Mouse (Mus musculus) ES-E14 (cell line): Measurements from ENCODE around the gene Prkab2. TPM values are rescaled to one million over a fixed set of nuclear protein-coding genes. Genes with fewer than 3 reads are reported as not detected.

Source experiments
- DNase-seq: peaks from one replicate; pipeline ENCODE4 v3.0.0-alpha.2; 2013; ENCODE audit warnings: low read depth, low spot score
- H3K27ac ChIP-seq: 2 replicates; pipeline ENCODE4 v1.5.1; 2012; ENCODE audit warnings: low read depth, mild to moderate bottlenecking, low read length, moderate library complexity, mixed read lengths; ENCODE audit not compliant: poor library complexity, insufficient read depth, severe bottlenecking
- H3K36me3 ChIP-seq: 2 replicates; pipeline ENCODE4 v1.6.1; 2012; ENCODE audit warnings: mild to moderate bottlenecking, low read length, moderate library complexity, mixed read lengths; ENCODE audit not compliant: control insufficient read depth, poor library complexity, insufficient read depth, severe bottlenecking
- H3K4me1 ChIP-seq, 2 experiments: fragments of 150-350 bp in 1 of 2; sonication (generic) in 1 of 2; 2 replicates each; pipeline ENCODE4 v1.6.1; 2012; ENCODE audit warnings: low read length in 2 of 2, mild to moderate bottlenecking in 1 of 2, mixed read lengths in 1 of 2; ENCODE audit not compliant: control insufficient read depth in 2 of 2, insufficient read depth in 2 of 2, poor library complexity in 1 of 2
- H3K4me3 ChIP-seq, 2 experiments: fragments of 150-350 bp in 1 of 2; sonication (generic) in 1 of 2; 2 replicates each; pipeline ENCODE4 v1.5.1; 2012; ENCODE audit warnings: low read length in 2 of 2, low read depth in 1 of 2, mild to moderate bottlenecking in 1 of 2, mixed read lengths in 1 of 2; ENCODE audit not compliant: insufficient read depth in 1 of 2, poor library complexity in 1 of 2, severe bottlenecking in 1 of 2
- H3K9ac ChIP-seq: 2 replicates; pipeline ENCODE4 v1.6.1; 2012; ENCODE audit warnings: low read depth, mild to moderate bottlenecking, low read length, mixed read lengths; ENCODE audit not compliant: poor library complexity, insufficient read depth, severe bottlenecking
- H3K9me3 ChIP-seq: fragments of 150-350 bp; sonication (generic); 2 replicates; pipeline ENCODE4 v1.6.1; 2012; ENCODE audit warnings: low read depth, mild to moderate bottlenecking, low read length; ENCODE audit not compliant: control insufficient read depth, insufficient read depth
- CHD2 ChIP-seq: IDR thresholded peaks from 2 replicates; pipeline ENCODE4 v1.6.1; 2014; ENCODE audit warnings: mild to moderate bottlenecking, low read depth, low read length, inconsistent platforms
- HCFC1 ChIP-seq: IDR thresholded peaks from 2 replicates; pipeline ENCODE4 v1.6.1; 2012; ENCODE audit warnings: low read length, inconsistent platforms, borderline replicate concordance; ENCODE audit not compliant: insufficient read depth
- MAFK ChIP-seq: IDR thresholded peaks from 2 replicates; pipeline ENCODE4 v1.6.1; 2014; ENCODE audit warnings: mild to moderate bottlenecking, low read depth, low read length, inconsistent platforms; ENCODE audit not compliant: insufficient read depth
- ZC3H11A ChIP-seq: IDR thresholded peaks from 2 replicates; pipeline ENCODE4 v1.6.1; 2012; ENCODE audit warnings: low read depth, mild to moderate bottlenecking, inconsistent platforms, low read length, borderline replicate concordance
- ZNF384 ChIP-seq: IDR thresholded peaks from 2 replicates; pipeline ENCODE4 v1.6.1; 2012; ENCODE audit warnings: low read depth, low read length, inconsistent platforms
- in situ Hi-C, 2 experiments: fragments of 600-800 bp; cut with MboI; formaldehyde crosslinking; loops; one replicate each; pipeline ENCODE4 v1.15.1; 2025; ENCODE audit warnings: low sequenced_read_pairs in 2 of 2, inconsistent platforms in 1 of 2; ENCODE audit not compliant: unreplicated experiment in 2 of 2
- total RNA-seq: library from RNA; depleted of rRNA; stranded (reverse); fragments of 300-350 nt; gene quantifications from 2 replicates; pipeline ENCODE4 v1.2.3, GENCODE M21; 2012

Gene Prkab2
- total RNA-seq, 1 experiment: 7.5 TPM

DNA sequence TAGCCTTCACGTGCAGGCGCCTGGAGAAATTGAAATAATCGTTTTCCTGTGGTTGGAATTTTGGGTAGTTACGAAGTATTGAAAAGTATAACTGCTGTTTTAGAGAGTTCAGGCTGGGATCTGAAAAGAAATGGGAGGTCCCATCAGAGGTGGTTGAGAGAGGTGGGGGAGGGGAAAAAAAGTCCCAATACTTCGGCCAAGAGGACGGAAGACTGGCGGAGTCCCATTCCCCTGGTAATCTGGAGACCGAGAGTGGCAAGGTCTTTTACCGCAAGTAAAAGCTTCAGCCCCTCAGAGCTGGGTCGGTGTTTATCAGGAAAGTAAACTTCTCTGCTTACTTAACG is 24.1 kb downstream of the Prkab2 start:
- no peak for DNase-seq
- Histone ChIP-seq H3K4me3 (peak overlapping the region in 1 of 2 experiments; percentile 63; a peak in 1 of 4 replicates), H3K27ac (peak overlapping the region; percentile 5; the same call in 1 of the 2 replicates), H3K9ac (peak overlapping the region; percentile 41; the same call in 1 of the 2 replicates), H3K4me1 (peaks cover 0 to 13% of the 10 kb centered on the region in 2 experiments; a peak in 2 of 4 replicates), H3K36me3 (no peaks in the 10 kb centered on the region), H3K9me3 (no peaks in the 10 kb centered on the region)
- TF ChIP-seq CHD2: no peak
- no peak for TF ChIP-seq ZNF384
- TF ChIP-seq ZC3H11A: no peak
- TF ChIP-seq MAFK: no peak
- no peak for TF ChIP-seq HCFC1
- in situ Hi-C loops: loop anchor here in 1 of 2 experiments (10.0 kb wide), 1 partner anchor 203 kb away; the partner anchor contains the start of gene Pde4dip

DNA sequence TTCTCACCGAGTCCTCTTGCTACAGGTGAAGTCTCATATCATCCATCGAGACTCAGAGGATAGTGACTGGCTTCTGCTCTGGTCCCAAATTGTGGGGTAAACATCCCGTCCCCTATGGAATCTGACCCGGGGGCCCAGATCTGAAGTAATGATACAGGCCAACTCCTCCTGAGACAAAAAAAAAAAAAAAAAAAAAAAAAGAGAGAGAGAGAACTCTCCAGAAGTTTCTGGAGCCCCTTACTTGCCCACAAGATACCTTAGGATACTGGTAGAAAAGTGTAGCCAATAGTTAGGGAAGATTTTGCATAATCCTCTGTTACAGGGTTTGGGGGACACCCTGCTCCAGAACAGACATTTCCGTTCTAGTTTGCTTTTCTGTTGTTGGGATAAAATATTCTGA is 24.6 kb downstream of the Prkab2 start:
- DNase-seq: no peak
- H3K4me3 ChIP-seq: no peak overlapping the region; a peak in 1 of 4 replicates
- H3K9ac ChIP-seq: peak overlapping the region; percentile 41; the same call in 1 of the 2 replicates
- peak overlapping the region; percentile 5; the same call in 1 of the 2 replicates for H3K27ac ChIP-seq
- H3K9me3 ChIP-seq: no peaks in the 10 kb centered on the region
- no peak for TF ChIP-seq ZC3H11A
- 0 out of 2 replicates have a peak, but pooled peaks have one; percentile 5 for TF ChIP-seq ZNF384
- H3K4me1 ChIP-seq: peaks cover 0 to 12% of the 10 kb centered on the region in 2 experiments; a peak in 2 of 4 replicates
- in situ Hi-C loops: loop anchor here in 1 of 2 experiments (10.0 kb wide), 1 partner anchor 202 kb away; the partner anchor contains the start of gene Pde4dip
- no peaks in the 10 kb centered on the region for H3K36me3 ChIP-seq

DNA sequence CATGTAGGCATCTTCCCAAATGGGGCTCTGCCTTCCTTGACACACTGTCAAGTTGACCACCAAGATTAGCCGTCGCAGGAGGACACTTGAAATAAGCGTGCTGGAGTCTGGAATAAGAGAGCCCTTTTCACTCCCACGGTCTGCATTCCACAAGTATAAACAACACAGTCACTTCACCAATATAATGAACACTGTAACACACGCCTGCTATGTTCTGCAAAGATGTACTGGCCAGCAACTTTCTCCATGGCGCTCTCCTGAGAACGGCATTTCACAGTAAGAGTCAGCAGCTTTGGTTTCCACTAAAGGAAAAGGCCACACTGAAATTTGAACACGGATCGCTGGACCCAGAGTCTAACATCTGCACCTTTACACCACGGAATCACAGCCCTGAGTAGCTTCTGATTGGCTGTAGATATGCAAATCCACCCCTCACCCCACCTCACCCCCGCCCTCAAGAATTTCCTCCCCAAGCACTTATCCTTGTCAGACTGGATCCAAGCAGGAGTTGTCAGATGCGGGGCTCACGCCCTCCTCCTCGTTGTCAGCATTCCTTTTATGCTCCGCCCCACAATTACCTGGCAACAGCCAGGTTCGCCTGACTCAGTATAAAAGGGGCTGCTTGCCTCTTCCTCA is 25.7 kb downstream of the Prkab2 start:
- H3K27ac ChIP-seq: 0 out of 2 replicates have a peak overlapping the region, but pooled peaks have one; percentile 45
- in situ Hi-C loops: loop anchor here in 1 of 2 experiments (10.0 kb wide), 1 partner anchor 201 kb away; the partner anchor contains the start of gene Pde4dip
- no peaks in the 10 kb centered on the region for H3K36me3 ChIP-seq
- H3K4me1 ChIP-seq: peaks cover 0 to 12% of the 10 kb centered on the region in 2 experiments; a peak in 2 of 4 replicates
- H3K4me3 ChIP-seq: peak overlapping the region in 1 of 2 experiments; percentile 16; a peak in 1 of 4 replicates
- peak; percentile 68 for DNase-seq
- no peaks in the 10 kb centered on the region for H3K9me3 ChIP-seq
- TF ChIP-seq HCFC1: no peak
- TF ChIP-seq MAFK: peak; percentile 34; the same call in 1 of the 2 replicates
- no peak for TF ChIP-seq ZNF384
- no peak for TF ChIP-seq ZC3H11A
- no peak overlapping the region for H3K9ac ChIP-seq

- TF ChIP-seq ZC3H11A (no peak), CHD2 (no peak), ZNF384 (no peak), HCFC1 (no peak), MAFK (no peak)
- H3K27ac ChIP-seq: no peak overlapping the region
- in situ Hi-C loops: loop anchor here in 1 of 2 experiments (10.0 kb wide), 1 partner anchor 198 kb away; the partner anchor contains the start of gene Pde4dip
- DNase-seq: no peak
- no peak overlapping the region for H3K4me3 ChIP-seq
- H3K9ac ChIP-seq: no peak overlapping the region
- H3K9me3 ChIP-seq: no peaks in the 10 kb centered on the region
- peaks cover under 1 to 14% of the 10 kb centered on the region in 2 experiments; a peak in 3 of 4 replicates for H3K4me1 ChIP-seq
- H3K36me3 ChIP-seq: no peaks in the 10 kb centered on the region
Measured at GRCm38 (mm10) chr3:97686372-97687117, 28.6 kb downstream of the Prkab2 start.
